Mouse (Mus musculus) frontal cortex, postnatal 25 days (tissue): Measurements from ENCODE around the gene Tns1.

Source experiments
- DNase-seq, 2 experiments: peaks; one replicate each; pipeline ENCODE4 v3.0.0; 2022; ENCODE audit warnings: low spot score in 2 of 2

Gene Tns1

DNA sequence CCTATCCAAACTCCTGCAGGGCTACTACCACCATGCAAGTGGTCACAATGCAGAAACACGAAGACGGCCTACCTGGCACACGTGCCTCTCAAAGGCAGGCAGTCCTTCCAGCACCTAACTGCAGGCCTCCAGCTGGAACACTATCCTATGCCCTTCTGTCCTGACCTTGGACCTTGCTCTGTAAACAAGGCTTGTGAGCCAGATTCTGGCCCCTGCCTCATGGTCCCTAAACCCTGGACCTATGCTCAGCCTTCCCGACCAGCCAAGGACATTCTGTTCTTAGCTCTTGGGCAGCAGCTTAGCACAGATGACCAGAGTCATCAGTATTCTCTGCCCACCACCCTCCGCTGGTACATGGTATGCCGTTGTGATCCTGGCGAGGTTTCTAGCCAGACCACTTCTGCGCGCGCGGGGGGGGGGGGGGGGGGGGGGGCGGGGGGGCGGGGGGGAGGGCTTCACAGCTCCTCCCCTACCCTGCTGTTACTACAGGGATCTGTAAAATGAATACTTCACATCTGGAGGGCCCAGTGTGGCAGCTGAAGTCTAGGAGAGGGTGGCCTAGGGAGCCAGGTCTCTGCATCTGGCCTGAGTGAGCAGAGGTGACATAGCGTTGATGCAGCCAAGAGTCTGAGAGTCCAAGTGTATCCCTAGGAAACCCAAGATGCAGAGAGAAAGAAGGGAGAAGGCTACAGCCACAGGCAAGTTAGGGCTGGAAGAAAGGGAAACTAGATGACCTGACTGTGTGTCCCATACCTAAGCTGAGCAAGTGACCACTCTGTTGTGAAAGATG is 109.5 kb downstream of the Tns1 start:
- no peak for DNase-seq

- no peak for DNase-seq
These were observed 110.8 kb downstream of the Tns1 start for GRCm38 (mm10) chr1:74013296-74014031.

DNA sequence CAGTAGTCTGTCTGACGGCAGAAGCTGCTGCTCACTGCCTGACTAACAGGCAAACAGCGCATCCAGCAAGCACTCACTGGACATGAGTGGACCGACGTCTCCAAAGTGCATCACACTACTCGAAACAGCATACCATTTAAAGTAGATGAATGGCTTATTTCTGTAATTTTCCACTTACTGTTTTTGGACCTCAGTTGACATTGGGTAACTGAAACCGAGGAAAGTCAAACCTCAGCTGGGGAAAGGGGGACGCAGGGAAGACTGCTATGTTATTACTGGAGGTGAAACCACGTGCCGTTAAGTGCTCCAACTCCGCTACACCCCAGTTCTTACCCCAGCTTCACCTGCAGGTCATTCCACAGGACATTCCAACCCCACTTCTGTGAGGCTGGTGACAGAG is 111.5 kb downstream of the Tns1 start:
- DNase-seq = no peak

GRCm38 (mm10) chr1:74009495-74009894 is 114.8 kb downstream of the Tns1 start:
- no peak for DNase-seq

DNA sequence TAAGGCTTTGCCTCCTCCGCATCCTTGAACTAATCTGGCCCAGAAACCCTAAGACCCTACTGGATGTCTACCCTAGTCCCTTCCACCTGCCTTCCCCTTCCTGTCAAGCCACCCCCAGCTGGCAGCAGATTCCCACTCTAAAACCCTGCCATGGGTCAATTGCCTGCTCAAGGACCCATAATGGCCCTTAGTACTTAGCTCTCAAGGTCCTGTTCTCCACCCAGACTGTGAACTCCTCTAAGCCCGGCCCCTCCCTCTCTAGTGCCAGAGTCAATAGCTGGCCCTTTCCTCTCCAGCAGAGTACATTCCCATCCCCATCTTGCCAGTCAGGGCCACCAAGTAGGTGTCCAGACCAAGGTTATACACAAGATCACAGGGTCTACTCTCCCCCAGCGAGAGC is 115.3 kb downstream of the Tns1 start:
- DNase-seq = no peak

DNA sequence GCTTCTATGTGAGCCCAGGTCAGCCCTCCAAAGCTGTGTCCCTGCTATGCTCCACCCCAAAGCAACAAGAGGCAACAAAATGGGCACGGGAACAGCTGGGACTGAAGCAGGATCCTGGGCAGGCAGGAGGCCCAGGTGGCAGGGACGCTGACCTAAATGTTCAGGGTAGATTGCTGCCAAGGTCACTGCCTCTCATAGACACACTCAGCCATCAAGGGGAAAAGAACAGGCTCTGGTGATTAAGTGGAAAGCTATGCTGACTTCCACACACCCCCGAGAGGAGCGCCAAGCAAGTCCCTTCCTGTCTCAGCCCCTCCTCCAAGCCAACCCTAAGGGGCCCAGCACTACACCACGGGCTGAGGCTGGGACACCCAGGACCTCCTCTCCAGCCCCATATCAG is 115.8 kb downstream of the Tns1 start:
- no peak for DNase-seq

- no peak for DNase-seq
These were observed 116.7 kb downstream of the Tns1 start for GRCm38 (mm10) chr1:74007398-74008050.

DNA sequence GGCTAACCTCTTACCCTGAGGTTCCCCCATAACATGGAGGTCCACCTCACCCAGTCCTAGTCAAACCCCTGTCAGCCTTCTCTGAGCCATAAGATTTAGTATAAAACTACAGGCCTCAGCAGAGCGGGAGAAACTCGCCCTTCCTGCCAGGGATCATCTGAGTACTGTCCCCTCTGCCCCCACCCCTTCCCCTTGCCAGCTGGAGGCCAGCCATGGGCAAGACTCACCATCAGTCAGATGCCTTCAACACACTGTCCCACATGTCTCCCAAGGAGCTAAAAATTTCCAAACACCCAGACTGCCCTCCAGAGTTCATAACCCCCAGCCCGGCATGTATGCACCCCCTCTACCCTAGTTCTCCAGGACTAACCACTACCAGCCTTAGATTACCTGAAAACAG is 119.2 kb downstream of the Tns1 start:
- DNase-seq = no peak

DNA sequence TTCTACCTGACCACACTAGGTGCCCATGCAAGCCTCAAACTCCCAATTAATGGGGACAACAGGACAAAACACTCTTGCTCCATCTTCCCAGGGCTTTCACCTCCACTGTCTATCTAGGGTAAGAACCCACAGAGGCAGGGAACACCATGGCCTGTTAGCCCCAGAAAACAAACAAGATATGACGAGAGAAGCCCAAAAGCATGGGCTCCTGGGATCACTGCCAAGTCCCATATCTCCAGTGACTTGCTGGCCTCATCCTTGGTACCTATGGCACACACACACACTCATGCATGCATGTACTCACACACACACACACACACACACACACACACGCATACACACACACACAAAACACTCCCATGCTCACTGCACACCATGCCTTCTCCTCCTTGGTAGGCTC is 120.5 kb downstream of the Tns1 start:
- DNase-seq = no peak

GRCm38 (mm10) chr1:74001449-74001820 is 122.8 kb downstream of the Tns1 start:
- no peak for DNase-seq

GRCm38 (mm10) chr1:74000810-74001448 is 123.3 kb downstream of the Tns1 start:
- DNase-seq = no peak

DNA sequence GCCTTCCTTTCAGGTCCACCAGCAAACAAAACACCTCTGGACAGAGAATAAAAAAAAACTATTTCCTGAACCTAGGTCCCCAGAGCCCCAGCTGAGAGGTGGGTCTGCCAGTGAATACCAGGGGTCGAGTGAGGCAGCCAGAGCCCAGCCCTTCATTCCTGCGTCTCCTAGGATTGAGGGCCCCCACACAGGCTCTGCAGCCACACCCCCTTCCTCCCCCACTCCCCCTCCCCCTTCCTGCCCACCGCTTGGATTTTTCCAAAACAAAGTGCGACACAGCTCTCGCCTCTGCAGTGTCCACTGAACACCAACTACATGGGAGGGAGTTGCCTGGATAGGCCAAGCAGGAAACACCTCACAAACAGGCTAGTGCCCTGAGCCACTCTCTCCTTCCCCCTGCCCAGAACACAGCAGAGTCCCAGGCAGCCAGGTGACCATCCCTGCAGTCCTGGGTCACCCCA is 124.0 kb downstream of the Tns1 start:
- DNase-seq = no peak

DNA sequence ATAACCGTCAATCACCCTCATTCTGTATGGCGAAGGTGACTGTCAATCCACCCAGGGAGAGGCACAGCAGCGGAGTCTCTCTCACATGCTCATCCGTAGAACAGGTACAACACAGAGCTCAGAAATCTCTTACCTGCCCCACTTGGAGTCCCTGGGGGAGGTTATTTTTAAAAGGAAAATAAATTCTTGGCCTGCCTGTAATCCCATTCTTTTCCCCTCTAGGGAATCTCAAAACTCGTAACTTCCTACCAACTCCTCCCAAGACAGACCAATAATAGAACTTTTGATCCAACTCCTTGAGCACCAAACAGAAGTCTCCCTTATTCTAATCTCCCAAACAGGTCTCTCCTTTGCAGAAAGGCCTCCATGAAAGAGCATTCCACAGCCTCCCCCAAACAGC is 124.7 kb downstream of the Tns1 start:
- DNase-seq = no peak

DNA sequence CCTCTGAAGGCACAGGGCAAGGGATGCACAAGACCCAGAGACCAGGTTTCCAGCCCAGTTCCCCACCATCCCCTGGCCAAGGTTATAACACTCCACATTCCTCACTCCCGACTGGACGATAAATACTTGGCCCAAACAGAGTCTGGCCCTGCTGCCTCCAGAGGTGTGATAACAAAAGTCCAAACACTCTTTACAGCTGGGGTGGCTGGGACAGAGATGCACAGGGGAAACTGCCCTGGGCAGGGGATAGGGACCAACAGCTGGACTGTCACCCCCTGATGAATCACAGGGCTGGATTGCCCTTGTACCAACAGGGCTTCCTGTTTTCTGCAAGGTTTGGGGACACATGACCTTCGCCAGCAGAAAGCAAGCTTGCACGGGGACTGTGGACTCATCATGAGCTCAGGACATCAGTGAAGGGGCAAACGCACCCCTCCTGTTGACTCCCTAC is 125.3 kb downstream of the Tns1 start:
- no peak for DNase-seq

DNA sequence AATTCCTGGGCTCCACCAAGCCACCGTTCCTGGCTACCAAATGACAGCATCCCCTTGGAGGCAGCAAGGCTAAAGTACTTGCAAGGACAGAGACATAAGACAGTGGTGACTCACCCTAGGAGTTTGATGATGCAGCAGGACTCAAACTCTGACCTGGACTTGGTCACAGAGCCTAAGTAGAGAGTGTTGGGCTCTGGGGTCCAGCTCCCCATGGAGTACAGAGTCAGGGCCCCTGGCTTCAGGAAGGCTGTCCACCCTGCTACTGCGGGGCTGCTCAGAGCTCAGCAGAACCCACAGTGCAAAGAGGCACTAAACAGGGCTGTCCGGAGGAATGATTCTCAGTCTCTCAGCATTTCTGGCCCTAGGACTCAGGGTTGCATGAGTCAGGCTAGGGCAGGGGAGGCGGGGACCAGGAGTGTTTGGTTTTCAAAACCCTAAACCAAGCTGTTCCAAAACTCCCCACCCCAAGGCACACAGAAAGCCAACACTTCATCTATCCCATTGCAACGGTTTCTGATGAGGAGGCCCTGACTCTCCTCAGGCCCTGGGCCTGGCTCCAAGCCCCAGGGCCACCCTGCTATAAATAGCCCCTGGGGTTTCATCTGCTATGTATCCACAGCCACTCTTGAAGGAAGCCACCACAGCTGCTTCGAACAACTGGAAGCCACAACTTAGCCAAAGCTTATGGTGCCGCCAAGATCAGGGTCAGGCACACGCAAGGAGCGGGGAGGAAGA is 126.0 kb downstream of the Tns1 start:
- DNase-seq = no peak

DNA sequence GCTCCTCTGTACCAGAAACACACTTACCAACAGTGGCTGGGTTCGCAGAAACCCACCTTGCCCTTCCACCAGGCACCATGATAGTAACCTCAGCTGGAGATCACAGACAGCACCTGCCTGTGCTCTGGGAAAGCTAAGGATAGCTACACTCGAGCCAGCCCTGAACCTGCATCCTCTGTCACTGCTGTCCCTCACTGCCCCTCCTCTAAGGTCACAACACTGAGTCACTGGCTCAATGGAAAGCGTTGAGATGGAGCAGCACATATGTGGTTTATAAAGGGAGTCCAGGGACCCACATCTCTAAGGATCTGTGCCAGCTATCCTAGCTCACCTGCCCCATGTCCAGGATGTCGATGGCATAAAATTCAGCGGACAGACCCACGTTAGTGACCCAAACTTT is 126.9 kb downstream of the Tns1 start:
- DNase-seq = no peak

- no peak for DNase-seq
These were observed 127.6 kb downstream of the Tns1 start for GRCm38 (mm10) chr1:73996650-73997049.

DNA sequence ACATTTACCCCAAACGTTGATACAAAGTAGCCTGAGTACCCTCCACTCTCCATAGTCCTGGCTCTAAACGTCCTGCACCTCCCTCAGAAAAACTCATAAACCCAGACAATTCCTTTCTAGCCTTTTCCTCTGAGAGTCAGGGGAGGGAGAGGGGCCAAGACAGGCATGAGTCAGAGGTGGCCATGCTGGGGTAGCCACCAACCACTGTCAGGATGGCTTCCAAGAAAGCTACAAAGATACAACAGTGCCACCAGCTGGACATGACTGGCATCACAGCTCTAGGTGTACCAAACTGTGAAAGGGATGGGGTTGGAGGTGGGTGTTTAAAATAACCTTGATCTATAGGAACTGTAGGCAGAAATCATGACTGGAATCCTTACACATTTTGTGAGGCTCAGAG is 128.0 kb downstream of the Tns1 start:
- peak; percentile 33 to 55 for DNase-seq

DNA sequence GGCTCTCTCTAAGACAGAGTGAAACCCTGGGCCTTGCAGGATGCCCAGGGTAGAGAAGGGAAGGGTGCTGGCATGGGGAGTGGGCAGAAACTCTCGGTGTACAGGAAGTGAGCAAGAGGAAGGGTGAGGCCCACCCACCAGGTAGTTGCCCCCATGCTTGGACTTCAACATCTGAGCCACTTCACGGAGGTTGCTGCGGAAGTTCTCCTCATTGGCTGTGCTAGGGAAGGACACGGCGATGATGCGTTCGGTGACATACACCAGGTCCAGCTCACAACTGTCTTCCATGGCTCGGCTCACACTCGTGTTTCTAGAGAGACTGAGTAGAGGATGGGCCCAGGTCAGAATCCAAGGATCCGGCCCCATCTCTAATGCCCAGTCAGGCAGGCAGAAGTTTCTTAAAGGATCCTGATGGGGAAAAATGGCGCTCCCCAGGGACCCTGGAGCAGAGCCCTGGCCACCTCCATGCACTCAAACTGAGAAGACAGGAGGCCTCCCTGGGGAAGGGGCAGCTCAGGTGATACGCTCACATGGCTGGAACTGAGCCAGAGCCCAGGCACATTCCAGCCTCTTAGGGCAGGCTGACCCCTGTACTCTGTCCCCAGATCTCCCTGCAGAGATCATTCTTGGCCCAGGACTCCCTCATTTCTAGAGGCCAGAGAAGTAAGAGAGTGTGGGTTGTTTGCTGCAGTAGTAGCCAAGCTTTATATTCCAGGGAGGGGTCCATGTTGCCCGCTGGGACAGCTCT is 129.0 kb downstream of the Tns1 start:
- DNase-seq = no peak

GRCm38 (mm10) chr1:73993901-73994426 is 130.3 kb downstream of the Tns1 start:
- no peak for DNase-seq

DNA sequence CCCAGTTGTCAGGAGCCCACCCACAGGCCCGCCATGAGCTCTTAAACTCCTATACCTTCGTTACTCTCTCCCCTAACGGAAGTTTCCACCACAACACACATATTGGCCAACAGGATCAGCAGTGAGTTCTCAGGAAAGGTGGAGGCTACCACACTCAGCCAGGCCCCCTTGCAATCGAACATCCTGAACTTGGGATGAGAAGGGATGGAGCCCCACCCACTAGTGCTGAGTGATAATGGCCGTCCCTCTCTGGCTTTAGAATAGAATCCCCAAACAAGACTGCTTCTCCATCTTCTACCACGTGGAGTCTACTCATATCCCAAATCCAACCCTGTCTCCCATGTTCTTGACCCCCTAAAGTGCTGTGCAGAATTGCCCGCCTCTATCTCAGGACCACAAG is 131.0 kb downstream of the Tns1 start:
- no peak for DNase-seq
